Mouse (Mus musculus) midbrain, embryonic 12.5 days (tissue): ENCODE results near the gene Sipa1l1. TPM values are rescaled to one million over a fixed set of nuclear protein-coding genes. Genes with fewer than 3 reads are reported as not detected.

Experiments used
- ATAC-seq: fragments of 200-750 bp; cut with Nextera tagmentation; 2 replicates; pipeline ENCODE4 v1.8.0; 2017; ENCODE audit warnings: low read depth, moderate TSS enrichment, moderate library complexity; ENCODE audit not compliant: low FRiP score
- H3K27ac ChIP-seq: fragments of 300-500 bp; sonication (generic); replicated peaks from 2 replicates; pipeline ENCODE4 v1.5.1; 2016; ENCODE audit warnings: mild to moderate bottlenecking
- H3K27me3 ChIP-seq: fragments of 300-500 bp; sonication (generic); 2 replicates; pipeline ENCODE4 v1.6.1; 2016; ENCODE audit warnings: mild to moderate bottlenecking
- H3K36me3 ChIP-seq: fragments of 300-500 bp; sonication (generic); 2 replicates; pipeline ENCODE4 v1.6.1; 2016
- H3K4me1 ChIP-seq: fragments of 300-500 bp; sonication (generic); 2 replicates; pipeline ENCODE4 v1.6.1; 2016
- H3K4me2 ChIP-seq: fragments of 300-500 bp; sonication (generic); replicated peaks from 2 replicates; pipeline ENCODE4 v1.6.1; 2016; ENCODE audit warnings: mild to moderate bottlenecking, moderate library complexity
- H3K4me3 ChIP-seq: fragments of 300-500 bp; sonication (generic); 2 replicates; pipeline ENCODE4 v1.5.1; 2016; ENCODE audit warnings: mild to moderate bottlenecking
- H3K9ac ChIP-seq: fragments of 300-500 bp; sonication (generic); replicated peaks from 2 replicates; pipeline ENCODE4 v1.6.1; 2016; ENCODE audit warnings: mild to moderate bottlenecking, moderate library complexity
- H3K9me3 ChIP-seq: fragments of 300-500 bp; sonication (generic); 2 replicates; pipeline ENCODE4 v1.6.1; 2016; ENCODE audit warnings: mild to moderate bottlenecking
- WGBS: fragments of 180-500 bp; shearing (Covaris S2); methylation state at CpG from one replicate; pipeline ENCODE4 v1.1.7; 2016; 5-methylcytosine and 5-hydroxymethylcytosine counted together
- polyA plus RNA-seq: library from polyadenylated mRNA; unstranded; fragments of >200 nt; fragmentation: Nextera tagmentation; extraction: Ambion mirVana; gene quantifications from 2 replicates; pipeline ENCODE4 v1.2.1, GENCODE M21; 2016

The Sipa1l1 gene
- polyA plus RNA-seq, 1 experiment from 2014 or later = 28.6 TPM

GRCm38 (mm10) chr12:82263443-82263842 is 94.3 kb downstream of the Sipa1l1 start:
- H3K27ac ChIP-seq = no peak overlapping the region
- H3K9ac ChIP-seq = no peak overlapping the region
- ATAC-seq = no peak
- H3K27me3 ChIP-seq = no peaks in the 10 kb centered on the region
- H3K4me3 ChIP-seq = no peak overlapping the region
- no peak overlapping the region for H3K4me2 ChIP-seq
- H3K9me3 ChIP-seq = no peaks in the 10 kb centered on the region
- 93% methylated on average over 7 of the region's 7 CpGs for WGBS
- no peaks in the 10 kb centered on the region for H3K4me1 ChIP-seq
- H3K36me3 ChIP-seq = no peaks in the 10 kb centered on the region

- no peak overlapping the region for H3K27ac ChIP-seq
- no peaks in the 10 kb centered on the region for H3K36me3 ChIP-seq
- no peaks in the 10 kb centered on the region for H3K9me3 ChIP-seq
- H3K9ac ChIP-seq = no peak overlapping the region
- no peaks in the 10 kb centered on the region for H3K4me1 ChIP-seq
- ATAC-seq = no peak
- WGBS = 91% methylated on average over 5 of the region's 5 CpGs
- H3K4me2 ChIP-seq = no peak overlapping the region
- no peaks in the 10 kb centered on the region for H3K27me3 ChIP-seq
- no peak overlapping the region for H3K4me3 ChIP-seq
These were observed 95.1 kb downstream of the Sipa1l1 start for GRCm38 (mm10) chr12:82264083-82264851.

GRCm38 (mm10) chr12:82265335-82266274 is 96.5 kb downstream of the Sipa1l1 start:
- no peak overlapping the region for H3K27ac ChIP-seq
- H3K4me3 ChIP-seq = no peak overlapping the region
- ATAC-seq = no peak
- no peaks in the 10 kb centered on the region for H3K4me1 ChIP-seq
- H3K9me3 ChIP-seq = no peaks in the 10 kb centered on the region
- no peaks in the 10 kb centered on the region for H3K27me3 ChIP-seq
- no peak overlapping the region for H3K9ac ChIP-seq
- WGBS = 93% methylated on average over 9 of the region's 9 CpGs
- H3K4me2 ChIP-seq = no peak overlapping the region
- no peaks in the 10 kb centered on the region for H3K36me3 ChIP-seq

GRCm38 (mm10) chr12:82271447-82271846 is 102.3 kb downstream of the Sipa1l1 start:
- no peaks in the 10 kb centered on the region for H3K9me3 ChIP-seq
- H3K4me1 ChIP-seq = no peaks in the 10 kb centered on the region
- ATAC-seq = no peak
- H3K9ac ChIP-seq = no peak overlapping the region
- no peak overlapping the region for H3K27ac ChIP-seq
- H3K27me3 ChIP-seq = no peaks in the 10 kb centered on the region
- 85% methylated on average over 3 of the region's 3 CpGs for WGBS
- no peak overlapping the region for H3K4me3 ChIP-seq
- no peaks in the 10 kb centered on the region for H3K36me3 ChIP-seq
- no peak overlapping the region for H3K4me2 ChIP-seq

- Histone ChIP-seq H3K27ac (no peak overlapping the region), H3K9me3 (no peaks in the 10 kb centered on the region), H3K9ac (no peak overlapping the region), H3K36me3 (no peaks in the 10 kb centered on the region), H3K4me2 (no peak overlapping the region), H3K4me3 (no peak overlapping the region), H3K27me3 (no peaks in the 10 kb centered on the region), H3K4me1 (no peaks in the 10 kb centered on the region)
- ATAC-seq = no peak
- 90% methylated on average over 3 of the region's 3 CpGs for WGBS
These were observed 104.4 kb downstream of the Sipa1l1 start for GRCm38 (mm10) chr12:82273503-82273902.

GRCm38 (mm10) chr12:82274576-82274975 is 105.5 kb downstream of the Sipa1l1 start:
- no peaks in the 10 kb centered on the region for H3K9me3 ChIP-seq
- H3K27ac ChIP-seq = no peak overlapping the region
- no peaks in the 10 kb centered on the region for H3K36me3 ChIP-seq
- H3K4me2 ChIP-seq = no peak overlapping the region
- ATAC-seq = no peak
- H3K4me3 ChIP-seq = no peak overlapping the region
- H3K9ac ChIP-seq = no peak overlapping the region
- H3K4me1 ChIP-seq = no peaks in the 10 kb centered on the region
- WGBS = 75% methylated on average over 5 of the region's 5 CpGs
- no peaks in the 10 kb centered on the region for H3K27me3 ChIP-seq

GRCm38 (mm10) chr12:82275767-82276166 is 106.6 kb downstream of the Sipa1l1 start:
- H3K36me3 ChIP-seq = no peaks in the 10 kb centered on the region
- H3K9ac ChIP-seq = no peak overlapping the region
- no peak overlapping the region for H3K4me3 ChIP-seq
- no peaks in the 10 kb centered on the region for H3K9me3 ChIP-seq
- H3K4me2 ChIP-seq = no peak overlapping the region
- H3K27me3 ChIP-seq = no peaks in the 10 kb centered on the region
- 84% methylated on average over 5 of the region's 5 CpGs for WGBS
- no peak for ATAC-seq
- no peak overlapping the region for H3K27ac ChIP-seq
- no peaks in the 10 kb centered on the region for H3K4me1 ChIP-seq

- ATAC-seq = no peak
- no peak overlapping the region for H3K27ac ChIP-seq
- no peaks in the 10 kb centered on the region for H3K36me3 ChIP-seq
- 86% methylated on average over 1 of the region's 1 CpGs for WGBS
- H3K4me3 ChIP-seq = no peak overlapping the region
- H3K9ac ChIP-seq = no peak overlapping the region
- no peaks in the 10 kb centered on the region for H3K27me3 ChIP-seq
- no peaks in the 10 kb centered on the region for H3K4me1 ChIP-seq
- H3K4me2 ChIP-seq = no peak overlapping the region
- no peaks in the 10 kb centered on the region for H3K9me3 ChIP-seq
These were observed 107.5 kb downstream of the Sipa1l1 start for GRCm38 (mm10) chr12:82276591-82276990.

GRCm38 (mm10) chr12:82284617-82285016 is 115.5 kb downstream of the Sipa1l1 start:
- ATAC-seq = no peak
- 90% methylated on average over 5 of the region's 5 CpGs for WGBS

GRCm38 (mm10) chr12:82285018-82285417 is 115.9 kb downstream of the Sipa1l1 start:
- no peak for ATAC-seq
- Histone ChIP-seq H3K9ac (no peak overlapping the region), H3K4me1 (peaks cover 6% of the 10 kb centered on the region; the same call in 1 of the 2 replicates), H3K27me3 (no peaks in the 10 kb centered on the region), H3K27ac (no peak overlapping the region), H3K9me3 (no peaks in the 10 kb centered on the region), H3K4me3 (no peak overlapping the region), H3K36me3 (no peaks in the 10 kb centered on the region), H3K4me2 (no peak overlapping the region)
- 94% methylated on average over 2 of the region's 2 CpGs for WGBS

More at GRCm38 (mm10) chr12:82284617-82285016, 115.5 kb downstream of the Sipa1l1 start:
- Histone ChIP-seq H3K9me3 (no peaks in the 10 kb centered on the region), H3K9ac (no peak overlapping the region), H3K4me1 (peaks cover 6% of the 10 kb centered on the region; the same call in 1 of the 2 replicates), H3K27ac (no peak overlapping the region), H3K36me3 (no peaks in the 10 kb centered on the region), H3K27me3 (no peaks in the 10 kb centered on the region), H3K4me3 (no peak overlapping the region), H3K4me2 (no peak overlapping the region)

GRCm38 (mm10) chr12:82286068-82286467 is 116.9 kb downstream of the Sipa1l1 start:
- Histone ChIP-seq H3K4me1 (peaks cover 6% of the 10 kb centered on the region; the same call in 1 of the 2 replicates), H3K27ac (peak overlapping the region; percentile 11; the same call in 1 of the 2 replicates), H3K4me2 (no peak overlapping the region), H3K27me3 (no peaks in the 10 kb centered on the region), H3K4me3 (no peak overlapping the region), H3K9me3 (no peaks in the 10 kb centered on the region), H3K36me3 (no peaks in the 10 kb centered on the region), H3K9ac (no peak overlapping the region)
- WGBS = 48% methylated on average over 6 of the region's 6 CpGs
- no peak for ATAC-seq

GRCm38 (mm10) chr12:82286804-82287203 is 117.7 kb downstream of the Sipa1l1 start:
- 54% methylated on average over 5 of the region's 5 CpGs for WGBS
- Histone ChIP-seq H3K4me3 (no peak overlapping the region), H3K9me3 (no peaks in the 10 kb centered on the region), H3K27ac (no peak overlapping the region), H3K9ac (no peak overlapping the region), H3K36me3 (no peaks in the 10 kb centered on the region), H3K27me3 (no peaks in the 10 kb centered on the region), H3K4me1 (peaks cover 6% of the 10 kb centered on the region; the same call in 1 of the 2 replicates), H3K4me2 (no peak overlapping the region)
- no peak for ATAC-seq
